14 mouse cellular contexts compared by ENCODE assay signal in genomic region chr5:119830611-119831010, GRCm38 (mm10). TPM values are rescaled to one million over a fixed set of nuclear protein-coding genes. Genes with fewer than 3 reads are reported as not detected.
DNase-seq lines count a peak whose midpoint lies in the region; ATAC-seq and TF ChIP-seq lines count a peak whose summit lies in the region.
"Had no signal": no experiment of that assay in that cellular context is flagged by ENCODE, and none has a peak within 500 bp of the region (broad histone marks: within the 10 kb centered on the region; RNA-seq: fewer than 3 reads in every experiment).

No protein-coding gene starts in this region.

- H3K9me3 ChIP-seq in heart, embryonic 10.5 days, result no peaks in the 10 kb centered on the region
- H3K9me3 ChIP-seq in kidney, postnatal 0 days (replicated peaks; ENCODE audit: low read length), result no peaks in the 10 kb centered on the region
- H3K9me3 ChIP-seq in kidney, embryonic 14.5 days (ENCODE audit: control insufficient read depth, low read length), result no peaks in the 10 kb centered on the region
- no peaks in the 10 kb centered on the region for H3K9me3 ChIP-seq in stomach, embryonic 15.5 days
- no peaks in the 10 kb centered on the region for H3K9me3 ChIP-seq in stomach, postnatal 0 days (ENCODE audit: control insufficient read depth, low read length)

- H3K27me3 ChIP-seq in heart, embryonic 10.5 days (ENCODE audit: insufficient read depth, poor library complexity, severe bottlenecking), result peaks cover 69% of the 10 kb centered on the region
- H3K27me3 ChIP-seq in kidney, postnatal 0 days (ENCODE audit: insufficient read depth, low read length), result peaks cover 61% of the 10 kb centered on the region
- H3K27me3 ChIP-seq in kidney, embryonic 14.5 days (ENCODE audit: control insufficient read depth, insufficient read depth, low read length), result peaks cover 84% of the 10 kb centered on the region
- H3K27me3 ChIP-seq in stomach, embryonic 15.5 days (replicated peaks), result peaks cover 82% of the 10 kb centered on the region
- H3K27me3 ChIP-seq in stomach, postnatal 0 days (ENCODE audit: control insufficient read depth, insufficient read depth, low read length), result peaks cover 4% of the 10 kb centered on the region

- no peaks in the 10 kb centered on the region for H3K36me3 ChIP-seq in heart, embryonic 10.5 days
- no peaks in the 10 kb centered on the region for H3K36me3 ChIP-seq in kidney, postnatal 0 days (ENCODE audit: insufficient read depth, low read length)
- no peaks in the 10 kb centered on the region for H3K36me3 ChIP-seq in kidney, embryonic 14.5 days (ENCODE audit: control insufficient read depth, insufficient read depth, low read length)
- H3K36me3 ChIP-seq in stomach, embryonic 15.5 days, result no peaks in the 10 kb centered on the region
- no peaks in the 10 kb centered on the region for H3K36me3 ChIP-seq in stomach, postnatal 0 days (ENCODE audit: control insufficient read depth, insufficient read depth, low read length)

- TF ChIP-seq EP300 in stomach, postnatal 0 days (optimal IDR thresholded peaks at IDR 0.05), result no peak

- intact Hi-C loops in heart, postnatal 14 days (cut with DNase I), result no loop called here

- peak overlapping the region; percentile 97 for H3K27ac ChIP-seq in heart, embryonic 10.5 days
- H3K27ac ChIP-seq in kidney, postnatal 0 days, result no peak overlapping the region
- H3K27ac ChIP-seq in kidney, embryonic 14.5 days (ENCODE audit: low read depth, low read length), result no peak overlapping the region
- no peak overlapping the region for H3K27ac ChIP-seq in stomach, embryonic 15.5 days
- H3K27ac ChIP-seq in stomach, postnatal 0 days (replicated peaks), result no peak overlapping the region
- H3K27ac ChIP-seq: macrophage had no signal

- TF ChIP-seq CTCF in kidney, postnatal 0 days (IDR thresholded peaks at IDR 0.05; ENCODE audit: low read depth), result no peak
- TF ChIP-seq CTCF in stomach, postnatal 0 days (IDR thresholded peaks at IDR 0.05; ENCODE audit: low read depth), result no peak

- H3K4me1 ChIP-seq in heart, embryonic 10.5 days, result peaks cover 52% of the 10 kb centered on the region
- H3K4me1 ChIP-seq in kidney, postnatal 0 days (replicated peaks; ENCODE audit: insufficient read depth, low read length), result 0 out of 2 replicates have a peak, but pooled peaks cover 3% of the 10 kb centered on the region
- H3K4me1 ChIP-seq in kidney, embryonic 14.5 days (ENCODE audit: control insufficient read depth, insufficient read depth, low read length), result no peaks in the 10 kb centered on the region
- H3K4me1 ChIP-seq in stomach, embryonic 15.5 days, result 0 out of 2 replicates have a peak, but pooled peaks cover 7% of the 10 kb centered on the region
- H3K4me1 ChIP-seq in stomach, postnatal 0 days (replicated peaks; ENCODE audit: control insufficient read depth, insufficient read depth), result no peaks in the 10 kb centered on the region

- DNase-seq in heart, embryonic 10.5 days (ENCODE audit: low spot score), result no peak
- no peak for DNase-seq in heart, postnatal 14 days
- DNase-seq in kidney, postnatal 0 days (ENCODE audit: low spot score), result no peak
- no peak for DNase-seq in stomach, postnatal 0 days (ENCODE audit: low spot score)
- DNase-seq: B cell, adult 2 months; gastrocnemius, postnatal 36 days; spleen, adult 18-20 months; thymus, postnatal 4 days had no signal

- 12% methylated on average over 8 of the region's 8 CpGs for WGBS in heart, embryonic 10.5 days
- WGBS in kidney, postnatal 0 days, result 8% methylated on average over 8 of the region's 8 CpGs
- 7% methylated on average over 8 of the region's 8 CpGs for WGBS in kidney, embryonic 14.5 days
- 13% methylated on average over 8 of the region's 8 CpGs for WGBS in stomach, embryonic 15.5 days
- WGBS in stomach, postnatal 0 days, result 12% methylated on average over 8 of the region's 8 CpGs

- ATAC-seq in kidney, postnatal 0 days (replicated peaks; ENCODE audit: low FRiP score, low read depth), result no peak
- no peak for ATAC-seq in kidney, embryonic 14.5 days (ENCODE audit: low FRiP score, low TSS enrichment)
- no peak for ATAC-seq in stomach, embryonic 15.5 days (ENCODE audit: insufficient read depth, low FRiP score, low read depth)
- ATAC-seq in stomach, postnatal 0 days (ENCODE audit: low FRiP score, low TSS enrichment), result no peak
- no peak for ATAC-seq in granulocyte monocyte progenitor cell, adult 5-6 weeks (replicated peaks; ENCODE audit: poor library complexity, severe bottlenecking)

- H3K4me2 ChIP-seq in kidney, postnatal 0 days (ENCODE audit: low read length), result peak overlapping the region; percentile 43; the same call in 1 of the 2 replicates
- H3K4me2 ChIP-seq in kidney, embryonic 14.5 days (replicated peaks; ENCODE audit: low read depth, low read length), result no peak overlapping the region
- H3K4me2 ChIP-seq in stomach, embryonic 15.5 days, result no peak overlapping the region
- H3K4me2 ChIP-seq in stomach, postnatal 0 days (replicated peaks; ENCODE audit: low read depth), result no peak overlapping the region; the same call in 1 of the 2 replicates

- peak overlapping the region; percentile 74 for H3K4me3 ChIP-seq in heart, embryonic 10.5 days
- H3K4me3 ChIP-seq in kidney, postnatal 0 days (replicated peaks; ENCODE audit: low read depth, low read length), result 0 out of 2 replicates have a peak overlapping the region, but pooled peaks have one; percentile 18
- no peak overlapping the region for H3K4me3 ChIP-seq in kidney, embryonic 14.5 days (ENCODE audit: low read length)
- H3K4me3 ChIP-seq in stomach, embryonic 15.5 days (replicated peaks), result peak overlapping the region; percentile 11
- no peak overlapping the region for H3K4me3 ChIP-seq in stomach, postnatal 0 days (ENCODE audit: low read depth, low read length)

- no peak overlapping the region for H3K9ac ChIP-seq in kidney, postnatal 0 days (ENCODE audit: low read depth, low read length)
- H3K9ac ChIP-seq in kidney, embryonic 14.5 days (ENCODE audit: low read depth, low read length), result no peak overlapping the region
- H3K9ac ChIP-seq in stomach, embryonic 15.5 days, result no peak overlapping the region
- no peak overlapping the region for H3K9ac ChIP-seq in stomach, postnatal 0 days (ENCODE audit: low read length)

RNA-seq across cellular contexts. Expression of gene Tbx5, which starts 1.9 kb away (rescaled TPM):
- polyA plus RNA-seq in heart, embryonic 10.5 days (2016; fragmentation: Nextera tagmentation; extraction: Ambion mirVana), result 41.9 and 44.2 TPM in 2 replicates
- total RNA-seq in heart, postnatal 14 days (2021), result 10 to 100 TPM; 18.9 to 36.8 TPM
- not detected in 2 replicates for polyA plus RNA-seq in kidney, postnatal 0 days (2015; fragmentation: Nextera tagmentation; extraction: Ambion mirVana)
- not detected in 2 replicates for polyA plus RNA-seq in kidney, embryonic 14.5 days (2014; fragmentation: Nextera tagmentation; extraction: Ambion mirVana)
- 0.23 and 0.62 TPM in 2 replicates for polyA plus RNA-seq in stomach, embryonic 15.5 days (2015; fragmentation: Nextera tagmentation; extraction: Ambion mirVana)
- 0.05 and 0.27 TPM in 2 replicates for polyA plus RNA-seq in stomach, postnatal 0 days (2015; fragmentation: Nextera tagmentation; extraction: Ambion mirVana)
- not detected in 2 replicates for total RNA-seq in granulocyte monocyte progenitor cell, adult 5-6 weeks (2014; fragmentation: Nextera tagmentation)
- total RNA-seq in granulocyte monocyte progenitor cell, adult 5-6 weeks (2017), result not detected in 2 replicates
- total RNA-seq: gastrocnemius, postnatal 36 days; left cerebral cortex, postnatal 10 days had no signal
- polyA plus RNA-seq: cerebellum, adult 2 months; macrophage had no signal

Comparison
In these comparisons a context has a peak if more than half of its experiments do, and no peak if none do; other contexts are left out.
1. H3K4me3 ChIP-seq: peak in heart, embryonic 10.5 days (single experiment), kidney, postnatal 0 days (single experiment) and stomach, embryonic 15.5 days (single experiment); none in kidney, embryonic 14.5 days (single experiment) and stomach, postnatal 0 days (single experiment).
2. RNA of gene Tbx5, which starts 1.9 kb away (polyA plus RNA-seq): 41.9 to 44.2 TPM in heart, embryonic 10.5 days; 0.23 to 0.62 TPM in stomach, embryonic 15.5 days, 0.05 to 0.27 TPM in stomach, postnatal 0 days, not detected in kidney, postnatal 0 days and not detected in kidney, embryonic 14.5 days; every median in the first group is over 10 times any median in the second.